ENCODE assay signal across 7 mouse cellular contexts in genomic region chr8:120101068-120101972, GRCm38 (mm10). TPM values are rescaled to one million over a fixed set of nuclear protein-coding genes. Genes with fewer than 3 reads are reported as not detected.
DNase-seq lines count a peak whose midpoint lies in the region; ATAC-seq and TF ChIP-seq lines count a peak whose summit lies in the region.

Gene Zdhhc7, minus strand, starts transcription at chr8:120101482.

- peak within 1 kb of the TSS; percentile 88 for H3K4me2 ChIP-seq in embryonic facial prominence, embryonic 11.5 days (ENCODE audit: low read depth, low read length)
- peak within 1 kb of the TSS; percentile 97 for H3K4me2 ChIP-seq in midbrain, embryonic 12.5 days (replicated peaks)

- no peak; the same call in 1 of the 2 replicates for TF ChIP-seq POLR2A in small intestine, adult 2 months (IDR thresholded peaks at IDR 0.05; ENCODE audit: low read depth, low read length)

- no peaks in the 10 kb centered on the region for H3K9me3 ChIP-seq in embryonic facial prominence, embryonic 11.5 days (replicated peaks; ENCODE audit: control insufficient read depth, low read length)
- no peaks in the 10 kb centered on the region for H3K9me3 ChIP-seq in limb, embryonic 10.5 days (replicated peaks)
- no peaks in the 10 kb centered on the region for H3K9me3 ChIP-seq in midbrain, embryonic 12.5 days

- peak; percentile 91 for DNase-seq in adrenal gland, postnatal 10 days
- DNase-seq in embryonic facial prominence, embryonic 11.5 days (ENCODE audit: low spot score): peak; percentile 83
- peak; percentile 99 for DNase-seq in heart, adult 11 months
- DNase-seq in kidney, adult 18-20 months: peak; percentile 90
- peak; percentile 86 for DNase-seq in limb, embryonic 10.5 days (ENCODE audit: low spot score)

- H3K4me3 ChIP-seq in embryonic facial prominence, embryonic 11.5 days (ENCODE audit: low read depth, low read length): peak within 1 kb of the TSS; percentile 97
- peak within 1 kb of the TSS; percentile 91 for H3K4me3 ChIP-seq in limb, embryonic 10.5 days
- H3K4me3 ChIP-seq in midbrain, embryonic 12.5 days: peak within 1 kb of the TSS; percentile 99
- H3K4me3 ChIP-seq in small intestine, adult 2 months (ENCODE audit: low read depth, low read length): peak within 1 kb of the TSS; percentile 89

- ATAC-seq in embryonic facial prominence, embryonic 11.5 days (replicated peaks; ENCODE audit: insufficient number of reproducible peaks, low FRiP score, low TSS enrichment, low read depth): peak; percentile 71; the same call in 1 of the 2 replicates
- peak; percentile 89 for ATAC-seq in midbrain, embryonic 12.5 days (ENCODE audit: low FRiP score, low read depth)

- TF ChIP-seq CTCF in small intestine, adult 2 months (IDR thresholded peaks at IDR 0.05; ENCODE audit: extremely low read depth, insufficient read length, insufficient replicate concordance, low read depth, low read length): no peak

- H3K36me3 ChIP-seq in embryonic facial prominence, embryonic 11.5 days (replicated peaks; ENCODE audit: control insufficient read depth, insufficient read depth, low read depth, low read length): no peaks in the 10 kb centered on the region
- H3K36me3 ChIP-seq in limb, embryonic 10.5 days: peaks cover 9% of the 10 kb centered on the region
- no peaks in the 10 kb centered on the region for H3K36me3 ChIP-seq in midbrain, embryonic 12.5 days
- H3K36me3 ChIP-seq in small intestine, adult 2 months (ENCODE audit: control insufficient read depth, insufficient read depth, low read length): no peaks in the 10 kb centered on the region

- peak within 1 kb of the TSS; percentile 85 for H3K9ac ChIP-seq in embryonic facial prominence, embryonic 11.5 days (replicated peaks; ENCODE audit: low read length)
- peak within 1 kb of the TSS; percentile 98 for H3K9ac ChIP-seq in midbrain, embryonic 12.5 days (replicated peaks)

- peak within 1 kb of the TSS; percentile 63 for H3K27ac ChIP-seq in embryonic facial prominence, embryonic 11.5 days (replicated peaks; ENCODE audit: low read depth, low read length)
- peak within 1 kb of the TSS; percentile 89 for H3K27ac ChIP-seq in limb, embryonic 10.5 days
- peak within 1 kb of the TSS; percentile 90 for H3K27ac ChIP-seq in midbrain, embryonic 12.5 days (replicated peaks)
- peak within 1 kb of the TSS; percentile 92 for H3K27ac ChIP-seq in small intestine, adult 2 months (ENCODE audit: insufficient read depth, low read depth, low read length)

- H3K4me1 ChIP-seq in embryonic facial prominence, embryonic 11.5 days (ENCODE audit: control insufficient read depth, insufficient read depth, low read length): no peaks in the 10 kb centered on the region
- peaks cover 29% of the 10 kb centered on the region for H3K4me1 ChIP-seq in limb, embryonic 10.5 days
- peaks cover 30% of the 10 kb centered on the region for H3K4me1 ChIP-seq in midbrain, embryonic 12.5 days
- H3K4me1 ChIP-seq in small intestine, adult 2 months (ENCODE audit: control insufficient read depth, insufficient read depth, insufficient read length, low read length): peaks cover 28% of the 10 kb centered on the region; the same call in 1 of the 2 replicates

- no peaks in the 10 kb centered on the region for H3K27me3 ChIP-seq in embryonic facial prominence, embryonic 11.5 days (ENCODE audit: control insufficient read depth, insufficient read depth, low read length)
- no peaks in the 10 kb centered on the region for H3K27me3 ChIP-seq in limb, embryonic 10.5 days (ENCODE audit: low read depth, poor library complexity, severe bottlenecking)
- no peaks in the 10 kb centered on the region for H3K27me3 ChIP-seq in midbrain, embryonic 12.5 days
- H3K27me3 ChIP-seq in small intestine, adult 2 months (ENCODE audit: control insufficient read depth, insufficient read depth, low read length): no peaks in the 10 kb centered on the region

- under 1% methylated on average over 80 of the region's 88 CpGs for WGBS in embryonic facial prominence, embryonic 11.5 days
- under 1% methylated on average over 87 of the region's 88 CpGs for WGBS in limb, embryonic 10.5 days
- WGBS in midbrain, embryonic 12.5 days: under 1% methylated on average over 88 of the region's 88 CpGs
- WGBS in small intestine, adult 2 months: under 1% methylated on average over 88 of the region's 88 CpGs

RNA-seq across cellular contexts. Expression of gene Zdhhc7, which starts in this region (rescaled TPM):
- 10 to 100 TPM; 43.2 to 44.8 TPM for total RNA-seq in adrenal gland, postnatal 10 days (2021)
- polyA plus RNA-seq in embryonic facial prominence, embryonic 11.5 days (2014; fragmentation: Nextera tagmentation; extraction: Ambion mirVana): 23.8 and 23.9 TPM in 2 replicates
- 32.4 and 34.8 TPM in 2 replicates for polyA plus RNA-seq in limb, embryonic 10.5 days (2016; fragmentation: Nextera tagmentation; extraction: Ambion mirVana)
- polyA plus RNA-seq in midbrain, embryonic 12.5 days (2016; fragmentation: Nextera tagmentation; extraction: Ambion mirVana): 32.1 and 35.4 TPM in 2 replicates
- polyA plus RNA-seq in small intestine, adult 2 months (2012; rRNA removed): 99.7 and 172 TPM in 2 replicates

Comparison
In these comparisons a context has a peak if more than half of its experiments do, and no peak if none do; other contexts are left out.
1. Peak in every context shown above with its lines: DNase-seq, ATAC-seq, H3K4me3 ChIP-seq and H3K27ac ChIP-seq.